Mouse (Mus musculus): ENCODE results near the gene Hist1h3g. TPM values are rescaled to one million over a fixed set of nuclear protein-coding genes. Genes with fewer than 3 reads are reported as not detected.
"Not testable (repeated sequence)": the region's sequence is repeated elsewhere in the genome, so short reads cannot be mapped to it uniquely, and the experiment has no call there.

The Hist1h3g gene
- polyA plus RNA-seq, 1 experiment from 2014 or later: not detected

GRCm38 (mm10) chr13:23571504-23572217 is 36.4 kb downstream of the Hist1h3g start:
- WGBS: under 1% methylated on average over 13 of the region's 34 CpGs
- Histone ChIP-seq H3K27ac (peak overlapping the region; percentile 96), H3K4me1 (peaks cover 34% of the 10 kb centered on the region), H3K4me2 (peak overlapping the region; percentile 75), H3K9ac (peak overlapping the region; percentile 65), H3K4me3 (peak overlapping the region; percentile 45)
- 0 out of 2 replicates have a peak, but pooled peaks have one; percentile 0 for ATAC-seq (replicated peaks)
- H3K9me3 ChIP-seq; H3K36me3 ChIP-seq (replicated peaks); H3K27me3 ChIP-seq (replicated peaks): not testable (repeated sequence)

DNA sequence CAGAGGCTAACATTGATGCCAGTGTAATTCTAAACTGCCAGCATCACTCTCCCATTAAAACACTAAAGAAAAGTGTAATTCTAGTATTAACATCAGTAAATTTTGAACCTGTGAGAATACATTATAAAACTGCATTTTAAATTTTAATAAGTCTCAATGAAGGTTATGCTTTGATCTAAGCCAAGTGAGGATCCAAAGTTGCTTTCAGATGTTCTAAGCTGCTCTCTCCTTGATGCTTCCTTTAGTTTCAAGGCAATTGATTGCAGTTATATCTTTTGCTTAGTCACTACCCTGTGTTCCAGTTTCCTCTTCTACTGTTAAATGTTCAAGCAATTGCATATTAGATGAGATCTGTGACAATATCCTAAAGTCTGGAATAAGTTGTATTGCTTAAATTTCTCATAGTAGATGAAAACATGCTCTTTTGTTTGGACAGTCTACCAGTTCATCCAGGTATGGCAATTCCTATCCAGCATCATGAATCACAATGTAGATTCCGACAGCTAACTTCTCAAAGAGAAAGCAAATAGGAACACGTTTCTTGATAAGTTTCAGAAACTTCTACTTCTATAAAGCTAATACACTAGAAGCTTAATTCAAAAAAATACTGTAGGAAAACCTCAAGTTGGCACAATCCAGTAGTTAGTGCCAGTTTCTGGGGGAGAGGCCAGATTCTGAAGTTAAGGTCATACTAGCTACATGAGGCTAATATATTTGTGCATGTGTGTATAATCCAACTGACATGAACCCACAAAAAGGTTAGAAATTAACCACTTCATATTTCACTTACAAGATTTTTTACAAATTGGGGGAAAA is 37.2 kb downstream of the Hist1h3g start:
- ATAC-seq (replicated peaks): no peak
- Histone ChIP-seq H3K4me1 (peaks cover 42% of the 10 kb centered on the region), H3K4me2 (peak overlapping the region; percentile 75), H3K9me3 (no peaks in the 10 kb centered on the region), H3K27ac (peak overlapping the region; percentile 96), H3K9ac (peak overlapping the region; percentile 65; the same call in 1 of the 2 replicates), H3K27me3 (replicated peaks) (no peaks in the 10 kb centered on the region), H3K4me3 (peak overlapping the region; percentile 45), H3K36me3 (replicated peaks) (no peaks in the 10 kb centered on the region)
- WGBS: 39% methylated on average over 2 of the region's 2 CpGs

GRCm38 (mm10) chr13:23573034-23573897 is 38.0 kb downstream of the Hist1h3g start:
- not testable (repeated sequence) for H3K9ac ChIP-seq; ATAC-seq (replicated peaks); H3K9me3 ChIP-seq; H3K36me3 ChIP-seq (replicated peaks); H3K27me3 ChIP-seq (replicated peaks)
- Histone ChIP-seq H3K4me2 (peak overlapping the region; percentile 75), H3K4me3 (peak overlapping the region; percentile 36), H3K4me1 (peaks cover 42% of the 10 kb centered on the region), H3K27ac (peak overlapping the region; percentile 86)
- 8% methylated on average over 20 of the region's 20 CpGs for WGBS

- peak within 1 kb of the TSS; percentile 41 for H3K4me3 ChIP-seq
- H3K4me1 ChIP-seq: peaks cover 42% of the 10 kb centered on the region
- H3K9me3 ChIP-seq; H3K36me3 ChIP-seq (replicated peaks); H3K9ac ChIP-seq; H3K27me3 ChIP-seq (replicated peaks): not testable (repeated sequence)
- ATAC-seq (replicated peaks): peak; percentile 92
- peak within 1 kb of the TSS; percentile 86 for H3K27ac ChIP-seq
- under 1% methylated on average over 42 of the region's 42 CpGs for WGBS
- H3K4me2 ChIP-seq: peak within 1 kb of the TSS; percentile 75
Measured at GRCm38 (mm10) chr13:23573898-23574524, 38.8 kb downstream of the Hist1h3g start, which contains the start of the genes Hist1h2bf and Hist1h2ad. Gene Hist1h2bf, minus strand, starts transcription at chr13:23574196. Gene Hist1h2ad, plus strand, starts transcription at chr13:23574381.

DNA sequence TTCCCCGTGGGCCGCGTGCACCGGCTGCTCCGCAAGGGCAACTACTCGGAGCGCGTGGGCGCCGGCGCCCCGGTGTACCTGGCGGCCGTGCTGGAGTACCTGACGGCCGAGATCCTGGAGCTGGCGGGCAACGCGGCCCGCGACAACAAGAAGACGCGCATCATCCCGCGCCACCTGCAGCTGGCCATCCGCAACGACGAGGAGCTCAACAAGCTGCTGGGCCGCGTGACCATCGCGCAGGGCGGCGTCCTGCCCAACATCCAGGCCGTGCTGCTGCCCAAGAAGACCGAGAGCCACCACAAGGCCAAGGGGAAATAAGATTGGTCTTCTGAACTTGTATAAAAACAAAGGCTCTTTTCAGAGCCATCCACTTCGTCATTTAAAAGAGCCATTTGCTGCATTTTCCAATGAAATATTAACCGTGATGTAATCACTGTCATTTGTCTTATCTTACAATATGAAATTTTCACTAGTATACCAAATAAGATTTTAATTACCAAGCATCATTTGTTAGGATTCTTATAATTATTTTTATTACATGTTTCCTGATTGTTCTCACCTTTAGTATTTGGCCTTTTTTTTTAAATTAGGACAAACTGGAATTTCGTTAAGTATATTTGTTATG is 39.4 kb downstream of the Hist1h3g start:
- H3K36me3 ChIP-seq (replicated peaks); H3K27me3 ChIP-seq (replicated peaks); H3K9me3 ChIP-seq; H3K9ac ChIP-seq: not testable (repeated sequence)
- peak overlapping the region; percentile 75 for H3K4me2 ChIP-seq
- H3K4me3 ChIP-seq: peak overlapping the region; percentile 36
- H3K27ac ChIP-seq: peak overlapping the region; percentile 86
- ATAC-seq (replicated peaks): peak; percentile 3
- peaks cover 42% of the 10 kb centered on the region for H3K4me1 ChIP-seq
- whole genome bisulfite sequencing: under 1% methylated on average over 14 of the region's 39 CpGs

DNA sequence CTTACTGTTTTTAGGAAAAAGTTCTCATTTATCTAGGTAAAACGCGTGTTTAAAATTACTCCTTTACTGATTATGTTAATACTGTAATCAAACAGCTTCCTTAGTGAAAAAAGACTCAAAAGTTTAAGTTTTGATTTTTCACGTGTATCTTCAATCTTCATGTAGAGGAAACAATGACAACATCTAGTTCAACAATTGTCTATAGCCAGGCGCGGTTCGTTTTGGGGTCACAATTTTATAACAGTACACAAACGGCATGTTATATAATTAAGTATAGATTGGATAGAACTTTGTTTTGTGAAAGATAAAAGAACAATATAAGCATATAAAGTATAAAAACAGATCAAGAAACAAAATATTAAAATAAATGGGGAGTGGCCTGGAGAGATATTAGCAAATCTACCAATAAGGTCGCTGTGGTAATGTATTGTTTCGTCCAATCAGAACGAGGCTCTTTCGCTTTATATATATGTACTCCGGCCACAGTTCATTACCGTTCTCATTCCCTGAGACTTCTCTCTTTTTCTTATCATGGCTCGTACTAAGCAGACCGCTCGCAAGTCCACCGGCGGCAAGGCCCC is 40.1 kb downstream of the Hist1h3g start, which contains the start of gene Hist1h3d:
Gene Hist1h3d (plus strand): TSS at position 493 of the 581 bp plus-strand sequence.
- H3K27me3 ChIP-seq (replicated peaks): no peaks in the 10 kb centered on the region
- peak within 1 kb of the TSS; percentile 80 for H3K27ac ChIP-seq
- H3K9ac ChIP-seq: peak within 1 kb of the TSS; percentile 55
- H3K9me3 ChIP-seq: no peaks in the 10 kb centered on the region
- H3K4me2 ChIP-seq: peak within 1 kb of the TSS; percentile 75
- no peaks in the 10 kb centered on the region for H3K36me3 ChIP-seq (replicated peaks)
- ATAC-seq (replicated peaks): peak; percentile 51
- 0% methylated on average over 18 of the region's 18 CpGs for WGBS
- peak within 1 kb of the TSS; percentile 41 for H3K4me3 ChIP-seq
- H3K4me1 ChIP-seq: peaks cover 37% of the 10 kb centered on the region

- not testable (repeated sequence) for ATAC-seq (replicated peaks)
- H3K4me1 ChIP-seq: peaks cover 40% of the 10 kb centered on the region
- WGBS: under 1% methylated on average over 11 of the region's 40 CpGs
Measured at GRCm38 (mm10) chr13:23575864-23576313, 40.7 kb downstream of the Hist1h3g start.

GRCm38 (mm10) chr13:23576351-23576881 is 41.2 kb downstream of the Hist1h3g start:
- WGBS: 5% methylated on average over 7 of the region's 7 CpGs
- Histone ChIP-seq H3K27me3 (replicated peaks) (no peaks in the 10 kb centered on the region), H3K9me3 (no peaks in the 10 kb centered on the region), H3K9ac (peak overlapping the region; percentile 55), H3K4me2 (peak overlapping the region; percentile 75), H3K4me1 (peaks cover 42% of the 10 kb centered on the region), H3K36me3 (replicated peaks) (no peaks in the 10 kb centered on the region), H3K27ac (peak overlapping the region; percentile 73; the same call in 1 of the 2 replicates), H3K4me3 (peak overlapping the region; percentile 41)
- no peak for ATAC-seq (replicated peaks)

More at GRCm38 (mm10) chr13:23575864-23576313, 40.7 kb downstream of the Hist1h3g start:
- Histone ChIP-seq H3K4me3 (peak overlapping the region; percentile 41), H3K4me2 (peak overlapping the region; percentile 75), H3K9ac (peak overlapping the region; percentile 55), H3K27ac (peak overlapping the region; percentile 78)
- not testable (repeated sequence) for H3K9me3 ChIP-seq; H3K36me3 ChIP-seq (replicated peaks); H3K27me3 ChIP-seq (replicated peaks)

DNA sequence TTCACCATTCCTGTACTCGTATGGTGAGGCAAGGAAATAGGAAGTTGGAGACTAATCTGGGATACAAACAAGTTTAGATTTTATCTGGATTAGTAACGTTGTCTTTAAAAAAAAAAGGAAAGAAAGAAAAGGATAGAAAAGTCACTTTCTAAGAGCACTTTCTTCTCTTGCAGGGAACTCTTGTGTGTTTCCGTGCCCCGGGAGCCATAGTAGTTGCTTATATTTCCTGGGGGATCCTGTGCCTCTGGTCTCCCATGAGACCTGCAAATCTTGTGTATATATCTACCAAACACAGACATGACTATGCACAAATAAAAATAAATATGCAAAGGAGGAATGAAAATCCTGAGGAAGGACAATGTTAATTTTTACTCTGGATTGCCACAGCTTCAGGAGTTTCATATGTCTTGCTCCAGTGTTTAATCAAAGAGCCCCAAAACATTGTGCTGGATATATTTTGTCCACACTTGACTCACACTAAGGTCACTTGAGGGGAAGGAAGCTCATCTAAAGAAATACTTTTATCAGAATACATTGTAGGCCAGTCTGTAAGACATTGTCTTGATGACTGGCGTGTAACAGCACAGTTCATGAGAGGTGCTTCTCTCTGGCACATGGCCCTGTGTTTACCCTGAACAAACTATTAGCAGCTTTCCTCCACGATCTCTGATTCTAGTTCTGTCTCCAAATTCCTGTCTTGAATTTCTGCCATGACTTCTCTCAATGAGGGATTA is 41.9 kb downstream of the Hist1h3g start:
- ATAC-seq (replicated peaks): no peak
- WGBS: 47% methylated on average over 6 of the region's 6 CpGs
- 0 out of 2 replicates have a peak overlapping the region, but pooled peaks have one; percentile 55 for H3K9ac ChIP-seq
- H3K4me2 ChIP-seq: peak overlapping the region; percentile 75
- H3K36me3 ChIP-seq (replicated peaks): no peaks in the 10 kb centered on the region
- no peaks in the 10 kb centered on the region for H3K27me3 ChIP-seq (replicated peaks)
- peak overlapping the region; percentile 41 for H3K4me3 ChIP-seq
- no peaks in the 10 kb centered on the region for H3K9me3 ChIP-seq
- no peak overlapping the region for H3K27ac ChIP-seq
- H3K4me1 ChIP-seq: peaks cover 42% of the 10 kb centered on the region

- no peak for ATAC-seq (replicated peaks)
- 97% methylated on average over 1 of the region's 1 CpGs for WGBS
Measured at GRCm38 (mm10) chr13:23577835-23578234, 42.6 kb downstream of the Hist1h3g start.

More at GRCm38 (mm10) chr13:23577835-23578234, 42.6 kb downstream of the Hist1h3g start:
- Histone ChIP-seq H3K36me3 (replicated peaks) (no peaks in the 10 kb centered on the region), H3K4me1 (peaks cover 42% of the 10 kb centered on the region), H3K27me3 (replicated peaks) (no peaks in the 10 kb centered on the region), H3K27ac (no peak overlapping the region), H3K4me2 (no peak overlapping the region), H3K9me3 (no peaks in the 10 kb centered on the region), H3K9ac (no peak overlapping the region), H3K4me3 (no peak overlapping the region)

Data from midbrain, embryonic 15.5 days (tissue).